Mouse (Mus musculus): Measurements from ENCODE around the gene Hpse. TPM values are rescaled to one million over a fixed set of nuclear protein-coding genes. Genes with fewer than 3 reads are reported as not detected.

Hpse gene
- polyA plus RNA-seq, 1 experiment from 2014 or later, result 1.7 TPM

DNA sequence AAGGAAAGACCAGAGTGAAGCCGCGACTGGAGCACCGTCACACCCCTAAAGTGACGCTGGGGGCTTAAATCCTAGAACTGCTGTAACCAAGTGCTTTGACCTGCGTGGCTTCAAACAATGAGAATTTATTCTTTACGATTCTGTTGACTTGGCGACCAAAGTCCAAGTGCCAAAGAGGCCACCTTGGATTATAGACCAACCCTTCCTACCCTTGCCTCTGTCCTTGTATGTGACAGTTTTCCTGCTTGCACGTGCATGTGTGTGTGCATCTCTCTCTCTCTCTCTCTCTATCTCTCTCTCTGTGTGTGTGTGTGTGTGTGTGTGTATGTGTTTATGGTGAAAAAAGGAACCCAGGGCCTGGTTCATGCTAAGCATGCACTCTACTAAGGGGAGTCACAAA is 19.3 kb upstream of the Hpse start:
- no peak for ATAC-seq (ENCODE audit: insufficient read depth, low FRiP score, low TSS enrichment)
- DNase-seq (ENCODE audit: low spot score), result no peak
- H3K27me3 ChIP-seq (ENCODE audit: control insufficient read depth, insufficient read depth, low read length), result no peaks in the 10 kb centered on the region

DNA sequence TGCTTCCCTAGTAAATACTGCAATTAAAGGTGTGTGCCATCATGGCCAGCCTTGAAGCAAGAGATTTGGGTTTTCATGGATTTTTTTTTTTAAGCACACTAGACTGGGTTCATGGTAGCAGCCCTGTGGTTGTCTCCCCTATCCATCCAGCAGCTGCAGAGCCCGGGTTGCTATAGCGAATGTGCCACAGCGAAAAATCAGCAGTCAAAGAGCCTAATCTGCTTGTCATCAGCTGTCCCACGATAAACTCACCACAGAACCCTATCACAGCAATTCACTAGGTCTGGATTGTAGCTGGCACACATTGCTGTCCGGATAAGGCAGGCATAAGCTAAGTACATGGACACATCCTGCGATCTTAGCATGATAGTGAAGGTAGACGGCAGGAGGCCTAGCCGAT is 17.4 kb upstream of the Hpse start:
- Histone ChIP-seq H3K9ac (ENCODE audit: low read length) (no peak overlapping the region), H3K27me3 (ENCODE audit: control insufficient read depth, insufficient read depth, low read length) (no peaks in the 10 kb centered on the region), H3K27ac (ENCODE audit: low read depth, low read length) (no peak overlapping the region), H3K36me3 (ENCODE audit: control insufficient read depth, insufficient read depth, low read length) (no peaks in the 10 kb centered on the region), H3K4me3 (ENCODE audit: low read depth, low read length) (no peak overlapping the region), H3K4me1 (ENCODE audit: control insufficient read depth, insufficient read depth, low read length) (no peaks in the 10 kb centered on the region), H3K4me2 (ENCODE audit: low read depth) (no peak overlapping the region), H3K9me3 (ENCODE audit: control insufficient read depth, low read length) (no peaks in the 10 kb centered on the region)
- ATAC-seq (ENCODE audit: insufficient read depth, low FRiP score, low TSS enrichment) (no peak), DNase-seq (ENCODE audit: low spot score) (no peak)
- WGBS, result 88% methylated on average over 8 of the region's 8 CpGs

More for the DNA sequence above, 19.3 kb upstream of the Hpse start:
- no peak overlapping the region for H3K27ac ChIP-seq (ENCODE audit: low read depth, low read length)
- H3K4me3 ChIP-seq (ENCODE audit: low read depth, low read length), result no peak overlapping the region
- no peak overlapping the region for H3K4me2 ChIP-seq (ENCODE audit: low read depth)
- H3K36me3 ChIP-seq (ENCODE audit: control insufficient read depth, insufficient read depth, low read length), result no peaks in the 10 kb centered on the region
- no peaks in the 10 kb centered on the region for H3K4me1 ChIP-seq (ENCODE audit: control insufficient read depth, insufficient read depth, low read length)
- no peak overlapping the region for H3K9ac ChIP-seq (ENCODE audit: low read length)
- no peaks in the 10 kb centered on the region for H3K9me3 ChIP-seq (ENCODE audit: control insufficient read depth, low read length)
- 90% methylated on average over 8 of the region's 8 CpGs for WGBS

DNA sequence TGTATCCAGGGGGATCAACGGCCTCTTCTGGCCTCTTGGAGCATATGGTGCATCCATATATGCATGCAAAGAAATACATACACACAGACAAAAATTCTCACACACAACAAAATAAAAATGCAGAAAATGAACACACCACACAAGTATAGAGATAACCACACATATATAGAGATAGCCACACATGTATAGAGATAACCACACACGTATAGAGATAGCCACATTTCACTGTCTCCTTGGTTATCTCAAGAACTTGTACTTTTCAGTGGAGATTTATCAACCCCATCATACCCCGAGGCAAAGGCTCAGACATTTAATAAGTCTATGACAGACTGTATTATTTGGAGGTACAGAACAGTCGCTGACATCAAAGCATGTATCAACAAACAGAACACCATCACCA is 15.0 kb upstream of the Hpse start:
- Histone ChIP-seq H3K9me3 (ENCODE audit: control insufficient read depth, low read length) (no peaks in the 10 kb centered on the region), H3K4me1 (ENCODE audit: control insufficient read depth, insufficient read depth, low read length) (no peaks in the 10 kb centered on the region), H3K27me3 (ENCODE audit: control insufficient read depth, insufficient read depth, low read length) (no peaks in the 10 kb centered on the region), H3K27ac (ENCODE audit: low read depth, low read length) (no peak overlapping the region), H3K36me3 (ENCODE audit: control insufficient read depth, insufficient read depth, low read length) (no peaks in the 10 kb centered on the region), H3K4me2 (ENCODE audit: low read depth) (no peak overlapping the region), H3K9ac (ENCODE audit: low read length) (no peak overlapping the region), H3K4me3 (ENCODE audit: low read depth, low read length) (no peak overlapping the region)
- DNase-seq (ENCODE audit: low spot score) (no peak), ATAC-seq (ENCODE audit: insufficient read depth, low FRiP score, low TSS enrichment) (no peak)
- 80% methylated on average over 4 of the region's 4 CpGs for WGBS

DNA sequence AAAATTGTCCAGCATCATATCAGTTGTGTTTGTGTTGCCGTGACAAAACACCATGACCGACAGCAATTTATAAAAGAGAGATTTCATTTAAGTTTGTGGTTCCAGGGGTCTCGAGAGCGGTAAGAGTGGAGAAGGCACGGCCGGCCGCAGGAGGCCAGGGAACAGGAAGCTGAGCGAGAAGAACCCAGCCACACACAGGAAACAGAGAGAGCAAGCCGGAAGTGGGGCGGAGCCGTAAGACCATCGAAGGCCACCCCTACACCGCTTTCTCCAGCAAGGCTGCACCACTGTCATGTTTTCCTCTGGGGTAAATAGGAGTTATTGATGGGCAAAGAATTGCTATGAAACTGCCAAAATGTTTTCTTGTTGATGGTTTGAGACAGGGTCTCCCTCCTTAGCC is 9.2 kb upstream of the Hpse start:
- Histone ChIP-seq H3K9me3 (ENCODE audit: control insufficient read depth, low read length) (no peaks in the 10 kb centered on the region), H3K4me3 (ENCODE audit: low read depth, low read length) (no peak overlapping the region), H3K9ac (ENCODE audit: low read length) (no peak overlapping the region), H3K4me2 (ENCODE audit: low read depth) (no peak overlapping the region), H3K27ac (ENCODE audit: low read depth, low read length) (no peak overlapping the region), H3K27me3 (ENCODE audit: control insufficient read depth, insufficient read depth, low read length) (no peaks in the 10 kb centered on the region), H3K4me1 (ENCODE audit: control insufficient read depth, insufficient read depth, low read length) (no peaks in the 10 kb centered on the region), H3K36me3 (ENCODE audit: control insufficient read depth, insufficient read depth, low read length) (no peaks in the 10 kb centered on the region)
- no peak for DNase-seq (ENCODE audit: low spot score)
- WGBS, result 87% methylated on average over 13 of the region's 13 CpGs
- no peak for ATAC-seq (ENCODE audit: insufficient read depth, low FRiP score, low TSS enrichment)

DNA sequence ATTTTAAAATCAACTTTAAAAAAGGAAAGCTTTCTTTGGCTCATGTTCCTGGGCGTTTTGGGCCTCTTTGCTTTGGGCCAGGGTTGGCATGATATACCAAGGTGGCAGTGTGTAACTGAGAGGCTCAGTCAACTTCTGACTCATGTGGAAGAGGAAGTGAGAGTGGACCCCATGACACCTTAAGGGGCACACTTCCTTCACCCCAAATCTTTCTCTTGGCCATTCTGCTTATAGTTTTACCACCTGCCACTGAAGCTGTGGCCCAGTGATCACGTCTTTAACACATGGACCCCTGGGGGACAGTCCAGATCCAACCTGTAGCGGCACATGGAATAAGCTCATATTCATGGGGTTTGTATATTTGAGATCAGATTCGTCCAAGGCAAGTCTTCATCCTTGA is 6.5 kb upstream of the Hpse start:
- Histone ChIP-seq H3K36me3 (ENCODE audit: control insufficient read depth, insufficient read depth, low read length) (no peaks in the 10 kb centered on the region), H3K4me1 (ENCODE audit: control insufficient read depth, insufficient read depth, low read length) (no peaks in the 10 kb centered on the region), H3K4me2 (ENCODE audit: low read depth) (no peak overlapping the region), H3K27me3 (ENCODE audit: control insufficient read depth, insufficient read depth, low read length) (no peaks in the 10 kb centered on the region), H3K27ac (ENCODE audit: low read depth, low read length) (no peak overlapping the region), H3K9me3 (ENCODE audit: control insufficient read depth, low read length) (no peaks in the 10 kb centered on the region), H3K9ac (ENCODE audit: low read length) (no peak overlapping the region), H3K4me3 (ENCODE audit: low read depth, low read length) (no peak overlapping the region)
- WGBS, result 84% methylated on average over 4 of the region's 4 CpGs
- DNase-seq (ENCODE audit: low spot score) (no peak), ATAC-seq (ENCODE audit: insufficient read depth, low FRiP score, low TSS enrichment) (no peak)

DNA sequence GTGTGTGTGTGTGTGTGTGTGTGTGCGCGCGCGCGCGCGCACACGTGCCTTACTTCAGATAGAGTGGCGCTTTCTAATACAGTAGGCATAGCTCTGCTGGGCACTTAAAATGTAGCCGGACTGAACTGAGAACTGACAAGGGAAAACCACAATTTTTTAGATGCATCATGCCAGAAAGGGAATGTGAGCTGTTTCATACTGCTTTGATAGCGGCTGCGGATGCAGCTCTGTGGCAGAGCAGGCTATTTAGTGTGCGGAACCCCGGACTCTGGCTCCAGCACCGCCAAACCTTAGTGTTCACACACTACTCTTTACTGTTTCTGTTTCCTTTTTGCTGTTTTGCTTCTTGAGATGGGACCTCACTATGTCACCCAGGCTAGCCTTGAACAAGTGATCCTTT is 2.8 kb downstream of the Hpse start:
- no peak overlapping the region for H3K9ac ChIP-seq (ENCODE audit: low read length)
- DNase-seq (ENCODE audit: low spot score) (no peak), ATAC-seq (ENCODE audit: insufficient read depth, low FRiP score, low TSS enrichment) (no peak)
- no peak overlapping the region for H3K4me2 ChIP-seq (ENCODE audit: low read depth)
- 95% methylated on average over 15 of the region's 15 CpGs for WGBS
- no peaks in the 10 kb centered on the region for H3K36me3 ChIP-seq (ENCODE audit: control insufficient read depth, insufficient read depth, low read length)
- peaks cover 14% of the 10 kb centered on the region; the same call in 1 of the 2 replicates for H3K27me3 ChIP-seq (ENCODE audit: control insufficient read depth, insufficient read depth, low read length)
- H3K9me3 ChIP-seq (ENCODE audit: control insufficient read depth, low read length), result no peaks in the 10 kb centered on the region
- H3K4me1 ChIP-seq (ENCODE audit: control insufficient read depth, insufficient read depth, low read length), result no peaks in the 10 kb centered on the region
- no peak overlapping the region for H3K4me3 ChIP-seq (ENCODE audit: low read depth, low read length)
- no peak overlapping the region for H3K27ac ChIP-seq (ENCODE audit: low read depth, low read length)

DNA sequence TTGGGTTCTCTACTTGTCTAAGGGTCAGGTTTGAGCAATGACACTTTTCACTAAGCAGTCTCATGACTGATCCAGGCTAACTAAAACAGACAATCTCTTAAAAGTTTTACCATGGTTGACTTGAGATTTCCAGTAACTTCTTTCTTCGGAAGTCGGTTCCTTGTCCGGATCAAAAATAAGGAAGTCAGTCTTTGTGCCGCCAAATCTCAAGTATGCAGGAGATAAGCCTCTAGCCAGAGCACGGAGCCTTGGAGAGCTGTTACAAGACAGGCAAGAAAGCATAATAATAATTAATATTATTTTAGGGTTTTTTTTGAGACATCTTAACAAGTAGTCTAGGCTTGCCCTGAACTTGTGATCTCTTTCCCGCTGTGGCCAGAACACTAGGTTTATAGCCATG is 8.3 kb downstream of the Hpse start:
- no peak for DNase-seq (ENCODE audit: low spot score)
- Histone ChIP-seq H3K4me1 (ENCODE audit: control insufficient read depth, insufficient read depth, low read length) (no peaks in the 10 kb centered on the region), H3K36me3 (ENCODE audit: control insufficient read depth, insufficient read depth, low read length) (no peaks in the 10 kb centered on the region), H3K9ac (ENCODE audit: low read length) (no peak overlapping the region), H3K4me3 (ENCODE audit: low read depth, low read length) (no peak overlapping the region), H3K27me3 (ENCODE audit: control insufficient read depth, insufficient read depth, low read length) (no peaks in the 10 kb centered on the region), H3K4me2 (ENCODE audit: low read depth) (no peak overlapping the region), H3K9me3 (ENCODE audit: control insufficient read depth, low read length) (no peaks in the 10 kb centered on the region), H3K27ac (ENCODE audit: low read depth, low read length) (no peak overlapping the region)
- ATAC-seq (ENCODE audit: insufficient read depth, low FRiP score, low TSS enrichment), result no peak
- WGBS, result 94% methylated on average over 6 of the region's 6 CpGs

DNA sequence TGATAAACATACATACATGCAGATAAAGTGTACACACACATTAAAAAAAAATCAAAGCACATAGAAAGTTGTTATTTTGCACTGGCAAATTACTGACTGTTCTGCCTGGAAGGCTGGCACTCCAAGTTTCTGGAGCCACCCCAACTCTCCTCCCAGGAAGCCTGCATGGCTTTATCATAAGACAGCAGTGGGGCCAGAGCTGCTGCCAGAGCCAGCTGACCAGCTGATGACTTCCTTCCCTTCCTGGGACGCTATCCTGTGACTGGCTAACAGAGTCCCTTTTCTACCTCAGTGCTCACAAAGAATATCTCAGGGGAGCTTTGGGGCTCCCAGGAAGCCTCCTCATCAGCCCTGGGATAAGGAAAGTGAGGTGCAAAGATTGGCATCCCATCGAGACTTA is 9.5 kb downstream of the Hpse start:
- no peaks in the 10 kb centered on the region for H3K4me1 ChIP-seq (ENCODE audit: control insufficient read depth, insufficient read depth, low read length)
- no peaks in the 10 kb centered on the region for H3K27me3 ChIP-seq (ENCODE audit: control insufficient read depth, insufficient read depth, low read length)
- no peaks in the 10 kb centered on the region for H3K36me3 ChIP-seq (ENCODE audit: control insufficient read depth, insufficient read depth, low read length)
- DNase-seq (ENCODE audit: low spot score) (no peak), ATAC-seq (ENCODE audit: insufficient read depth, low FRiP score, low TSS enrichment) (no peak)
- 87% methylated on average over 2 of the region's 2 CpGs for WGBS
- H3K4me2 ChIP-seq (ENCODE audit: low read depth), result no peak overlapping the region
- no peak overlapping the region for H3K4me3 ChIP-seq (ENCODE audit: low read depth, low read length)
- no peaks in the 10 kb centered on the region for H3K9me3 ChIP-seq (ENCODE audit: control insufficient read depth, low read length)
- no peak overlapping the region for H3K9ac ChIP-seq (ENCODE audit: low read length)
- no peak overlapping the region for H3K27ac ChIP-seq (ENCODE audit: low read depth, low read length)

DNA sequence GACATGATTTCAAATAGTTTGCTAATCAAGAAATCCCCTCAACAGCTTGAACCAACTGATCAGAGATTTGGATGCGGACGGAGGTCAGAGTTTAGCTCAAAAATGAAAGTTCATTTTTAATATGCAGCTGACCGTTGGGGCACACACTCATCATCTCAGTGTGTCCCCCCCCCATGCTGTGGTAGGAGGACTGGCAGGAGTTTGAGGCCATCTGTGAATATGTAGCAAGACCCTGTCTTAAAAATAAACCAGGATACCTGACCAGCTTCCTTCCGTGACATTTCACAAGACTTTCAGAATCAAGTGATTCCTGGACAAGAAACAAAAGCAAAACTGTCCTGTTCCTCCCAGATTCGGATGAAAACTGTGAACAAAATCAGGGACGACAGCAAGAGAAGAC is 10.5 kb downstream of the Hpse start:
- DNase-seq (ENCODE audit: low spot score) (no peak), ATAC-seq (ENCODE audit: insufficient read depth, low FRiP score, low TSS enrichment) (no peak)
- no peaks in the 10 kb centered on the region for H3K27me3 ChIP-seq (ENCODE audit: control insufficient read depth, insufficient read depth, low read length)
- H3K27ac ChIP-seq (ENCODE audit: low read depth, low read length), result no peak overlapping the region
- H3K4me3 ChIP-seq (ENCODE audit: low read depth, low read length), result no peak overlapping the region
- H3K4me2 ChIP-seq (ENCODE audit: low read depth), result no peak overlapping the region
- no peaks in the 10 kb centered on the region for H3K36me3 ChIP-seq (ENCODE audit: control insufficient read depth, insufficient read depth, low read length)
- no peak overlapping the region for H3K9ac ChIP-seq (ENCODE audit: low read length)
- no peaks in the 10 kb centered on the region for H3K9me3 ChIP-seq (ENCODE audit: control insufficient read depth, low read length)
- WGBS, result 91% methylated on average over 6 of the region's 6 CpGs
- H3K4me1 ChIP-seq (ENCODE audit: control insufficient read depth, insufficient read depth, low read length), result no peaks in the 10 kb centered on the region

Data from neural tube, embryonic 11.5 days (tissue).